Mouse (Mus musculus) duodenum, adult 2 months (tissue): ENCODE results near the gene Olfr801. TPM values are rescaled to one million over a fixed set of nuclear protein-coding genes. Genes with fewer than 3 reads are reported as not detected.

Experiments
- polyA plus RNA-seq: library from polyadenylated mRNA; depleted of rRNA; stranded (reverse); fragments of >200 nt; gene quantifications from 2 replicates; pipeline ENCODE4 v1.2.3, GENCODE M21; 2012; ENCODE audit warnings: low replicate concordance; rRNA removed

Gene Olfr801
- polyA plus RNA-seq = not detected in 2 replicates

DNA sequence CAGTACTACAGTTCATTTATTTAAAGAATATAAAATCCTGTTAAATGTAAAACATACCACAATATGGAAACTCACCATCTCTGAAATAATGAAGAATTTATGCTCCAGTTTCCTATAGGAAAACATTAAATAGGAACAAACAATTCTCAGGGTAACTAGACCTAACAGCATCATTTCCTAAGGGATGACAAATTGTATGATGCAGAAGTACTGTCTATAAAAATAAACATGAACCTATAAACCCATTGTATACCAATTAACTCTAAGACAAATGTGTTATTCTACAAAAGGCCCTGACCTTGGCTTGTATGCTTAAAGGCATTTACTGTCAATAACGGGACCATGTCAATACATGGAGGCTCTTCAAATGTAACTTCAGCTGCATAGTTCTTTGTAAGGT, at the start of gene Olfr801:
TSS of gene Olfr801 (minus strand) at position 101 of the 400 bp plus-strand sequence.

GRCm38 (mm10) chr10:129702910-129703309, 29.2 kb upstream of the Olfr801 start, which contains the start of gene Olfr804:
TSS of gene Olfr804 (plus strand) at chr10:129703210.

DNA sequence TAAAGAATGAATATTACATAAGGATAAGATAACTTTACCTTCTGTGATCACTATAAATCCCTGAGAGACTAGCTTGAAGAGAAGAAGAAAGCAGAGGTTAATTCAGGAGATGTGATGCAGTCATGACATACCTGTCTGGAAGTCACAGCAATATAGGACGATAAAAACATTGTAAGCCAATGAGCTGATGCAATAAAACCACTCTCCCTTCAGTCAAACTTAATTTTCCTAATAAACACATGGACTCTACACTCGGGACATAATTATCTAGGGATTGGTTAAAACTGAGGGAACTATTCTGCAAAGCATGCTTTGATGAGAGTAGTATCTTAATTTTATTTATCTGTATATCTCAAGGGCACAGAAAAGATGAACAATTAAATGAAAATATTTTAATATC, 20.5 kb upstream of the Olfr801 start, which contains the start of gene Olfr803:
TSS of gene Olfr803 (minus strand) at position 101 of the 400 bp plus-strand sequence.

DNA sequence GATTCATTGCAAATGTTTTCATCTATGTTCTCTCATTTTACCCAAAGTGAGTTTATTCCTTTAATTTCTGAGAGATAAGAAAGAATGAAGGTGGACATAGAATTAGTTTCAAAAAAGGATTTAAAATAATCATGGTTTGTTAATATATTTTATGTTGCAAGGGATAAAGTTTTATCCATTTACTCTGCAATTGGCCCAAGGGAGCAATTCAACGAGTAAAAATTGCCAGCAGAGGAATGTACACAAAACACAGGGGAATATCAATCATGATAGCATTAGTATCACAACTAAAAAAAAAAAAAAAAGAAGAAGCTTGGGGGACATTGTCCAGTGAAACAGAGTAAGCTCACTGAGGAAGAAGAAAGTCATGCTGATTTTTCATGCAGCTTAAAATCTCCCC, 14.4 kb upstream of the Olfr801 start, which contains the start of gene Olfr802:
TSS of gene Olfr802 (minus strand) at position 101 of the 400 bp plus-strand sequence.

DNA sequence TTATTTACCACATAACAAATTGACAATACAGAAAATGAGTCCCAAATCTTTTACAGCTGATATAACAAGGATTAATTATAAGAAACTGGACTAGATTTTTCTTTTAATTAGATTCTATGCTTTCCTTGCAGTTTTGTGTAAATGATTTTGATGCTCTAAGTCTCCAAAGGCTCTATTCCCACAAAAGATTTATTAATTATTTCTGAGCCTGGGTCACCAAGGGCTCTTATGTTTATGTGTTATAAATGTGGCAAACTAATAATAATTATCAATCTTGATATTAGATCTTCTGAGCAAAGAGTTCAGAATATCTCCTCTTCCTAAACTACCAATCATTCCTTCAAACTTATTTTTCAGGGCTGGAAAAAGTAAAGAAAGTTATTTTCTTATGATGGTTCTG, 16.3 kb downstream of the Olfr801 start, which contains the start of gene Olfr800:
TSS of gene Olfr800 (plus strand) at position 301 of the 400 bp plus-strand sequence.

GRCm38 (mm10) chr10:129637184-129637583, 36.5 kb downstream of the Olfr801 start, which contains the start of gene Olfr799:
TSS of gene Olfr799 (plus strand) at chr10:129637484.

DNA sequence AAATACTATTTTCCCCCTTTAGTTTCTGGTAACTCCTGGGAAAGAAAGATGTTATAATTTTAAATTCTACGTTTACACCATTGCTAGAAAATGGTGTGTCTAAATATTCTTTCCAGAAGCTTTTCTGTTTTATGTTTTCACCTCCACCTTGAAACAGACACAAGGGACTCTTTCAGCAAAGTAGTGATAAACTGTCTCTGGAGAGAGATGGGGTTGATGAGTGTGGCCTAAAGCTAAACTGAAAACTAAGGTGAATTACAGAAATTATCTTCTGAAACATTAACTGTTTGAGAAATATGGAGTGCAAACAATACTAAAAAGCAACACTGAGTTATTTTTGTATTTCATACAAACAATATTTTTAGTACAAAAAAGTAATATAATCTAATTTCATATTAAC, 45.8 kb downstream of the Olfr801 start, which contains the start of gene Olfr798:
TSS of gene Olfr798 (minus strand) at position 101 of the 400 bp plus-strand sequence.

Other genes starting within 250 kb of the Olfr801 start
- not detected in 2 replicates for gene Olfr786, start 246.6 kb downstream of the Olfr801 start, polyA plus RNA-seq
- not detected in 2 replicates for gene Olfr787, start 212.0 kb downstream of the Olfr801 start, polyA plus RNA-seq
- not detected in 2 replicates for gene Olfr788, start 202.9 kb downstream of the Olfr801 start, polyA plus RNA-seq
- not detected in 2 replicates for gene Olfr789, start 189.1 kb downstream of the Olfr801 start, polyA plus RNA-seq
- gene Olfr790, start 175.4 kb downstream of the Olfr801 start, polyA plus RNA-seq = not detected in 2 replicates
- gene Olfr791, start 152.1 kb downstream of the Olfr801 start, polyA plus RNA-seq = not detected in 2 replicates
- gene Olfr792, start 134.7 kb downstream of the Olfr801 start, polyA plus RNA-seq = not detected in 2 replicates
- not detected in 2 replicates for gene Olfr794, start 106.2 kb downstream of the Olfr801 start, polyA plus RNA-seq
- not detected in 2 replicates for gene Olfr796, start 61.3 kb downstream of the Olfr801 start, polyA plus RNA-seq
- not detected in 2 replicates for gene Olfr798, start 45.9 kb downstream of the Olfr801 start, polyA plus RNA-seq
- not detected in 2 replicates for gene Olfr799, start 36.4 kb downstream of the Olfr801 start, polyA plus RNA-seq
- not detected in 2 replicates for gene Olfr800, start 16.2 kb downstream of the Olfr801 start, polyA plus RNA-seq
- gene Olfr802, start 14.3 kb upstream of the Olfr801 start, polyA plus RNA-seq = not detected in 2 replicates
- not detected in 2 replicates for gene Olfr803, start 20.4 kb upstream of the Olfr801 start, polyA plus RNA-seq
- gene Olfr804, start 29.3 kb upstream of the Olfr801 start, polyA plus RNA-seq = not detected in 2 replicates
- not detected in 2 replicates for gene Olfr805, start 55.5 kb upstream of the Olfr801 start, polyA plus RNA-seq
- not detected in 2 replicates for gene Olfr806, start 68.1 kb upstream of the Olfr801 start, polyA plus RNA-seq
- gene Olfr807, start 83.9 kb upstream of the Olfr801 start, polyA plus RNA-seq = not detected in 2 replicates
- not detected in 2 replicates for gene Olfr808, start 91.6 kb upstream of the Olfr801 start, polyA plus RNA-seq
- not detected in 2 replicates for gene Olfr809, start 100.8 kb upstream of the Olfr801 start, polyA plus RNA-seq
- not detected in 2 replicates for gene Olfr810, start 121.1 kb upstream of the Olfr801 start, polyA plus RNA-seq
- not detected in 2 replicates for gene Olfr811, start 130.5 kb upstream of the Olfr801 start, polyA plus RNA-seq
- not detected in 2 replicates for gene Olfr812, start 172.2 kb upstream of the Olfr801 start, polyA plus RNA-seq
- not detected in 2 replicates for gene Olfr813, start 181.5 kb upstream of the Olfr801 start, polyA plus RNA-seq
- not detected in 2 replicates for gene Olfr814, start 206.0 kb upstream of the Olfr801 start, polyA plus RNA-seq
- not detected in 2 replicates for gene Olfr815, start 232.0 kb upstream of the Olfr801 start, polyA plus RNA-seq
- gene Olfr816, start 241.7 kb upstream of the Olfr801 start, polyA plus RNA-seq = not detected in 2 replicates